Mouse (Mus musculus) heart, postnatal 36 days (tissue): ENCODE data around the gene Fbxl14. TPM values are rescaled to one million over a fixed set of nuclear protein-coding genes. Genes with fewer than 3 reads are reported as not detected.

Experiments used
- DNase-seq, 2 experiments: peaks; one replicate each; pipeline ENCODE4 v3.0.0; 2021 to 2022
- intact Hi-C: fragments of 180-260 bp; cut with DNase I; formaldehyde crosslinking; loops from one replicate; pipeline ENCODE4 v1.15.1; 2025
- total RNA-seq, 2 experiments: library from RNA; stranded (reverse); gene quantifications; 2 replicates each; pipeline ENCODE4 v1.2.3; 2021

Gene Fbxl14
- total RNA-seq, 2 experiments from 2014 or later: 14.1 to 16.5 TPM

DNA sequence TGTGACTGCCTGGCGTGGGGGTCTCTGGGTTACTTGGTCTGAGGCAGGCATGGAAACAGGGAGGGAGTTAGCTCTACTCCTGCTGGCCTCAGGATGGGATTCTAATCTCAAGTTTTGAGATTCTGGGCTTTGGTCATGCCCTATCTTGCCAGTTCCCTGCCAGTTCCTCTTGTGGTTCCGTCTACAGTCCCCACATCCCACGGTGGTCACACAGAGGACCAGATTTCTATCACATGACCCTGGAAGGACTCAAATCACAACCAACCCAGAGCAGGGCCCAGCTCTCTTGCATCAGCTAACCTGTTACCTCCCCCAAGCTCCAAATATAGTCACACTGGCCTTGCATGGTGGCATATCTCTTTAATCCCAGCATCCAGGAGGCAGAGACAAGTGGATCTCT is 50.2 kb downstream of the Fbxl14 start:
- no peak for DNase-seq
- intact Hi-C loops: no loop called here

Other genes with a start within 250 kb of the Fbxl14 start
- not detected for gene Cacna2d4, start 243.1 kb upstream of the Fbxl14 start, total RNA-seq
- under 1 TPM; 0.08 to 0.25 TPM for gene Lrtm2, start 148.9 kb upstream of the Fbxl14 start, total RNA-seq
- gene Adipor2, start 62.0 kb upstream of the Fbxl14 start, total RNA-seq: 10 to 100 TPM; 61.9 to 65.0 TPM
- gene Wnt5b, start 64.7 kb downstream of the Fbxl14 start, total RNA-seq: 1 to 10 TPM; 2.3 to 5.3 TPM